Mouse (Mus musculus): ENCODE measurements at regions not wholly inside any gene's neighbourhood (a gene's known extent, or its start where the extent isn't known, plus 50 kb on each side); places are given as distances from the start of the nearest gene placed in this dataset.

GRCm38 (mm10) chr3:29822622-29823370 is 725.0 kb downstream of the Mecom start:
- H3K27me3 ChIP-seq (ENCODE audit: control insufficient read depth in 1 of 2, insufficient read depth in 2 of 2, low read length in 2 of 2): no peaks in the 10 kb centered on the region
- TF ChIP-seq ZMIZ1 (IDR thresholded peaks at IDR 0.05; ENCODE audit: low read depth, low read length) (no peak), MXI1 (IDR thresholded peaks at IDR 0.05; ENCODE audit: low read depth, low read length) (no peak), BHLHE40 (IDR thresholded peaks at IDR 0.05; ENCODE audit: borderline replicate concordance, low read depth, low read length) (no peak), GABPA (IDR thresholded peaks at IDR 0.05; ENCODE audit: low read depth, low read length) (no peak), JUND (IDR thresholded peaks at IDR 0.05; ENCODE audit: low read depth, low read length) (no peak), SMC3 (IDR thresholded peaks at IDR 0.05; ENCODE audit: low read depth, low read length) (no peak)
- H3K4me3 ChIP-seq (ENCODE audit: control insufficient read depth in 1 of 2, insufficient read depth in 1 of 2, low read depth in 2 of 2, low read length in 2 of 2): no peak overlapping the region
- no peak overlapping the region for H3K27ac ChIP-seq (ENCODE audit: control insufficient read depth, low read depth, low read length)
- H3K9ac ChIP-seq (ENCODE audit: control insufficient read depth, low read depth, low read length, poor library complexity, severe bottlenecking): no peak overlapping the region
- DNase-seq (ENCODE audit: low read depth, low spot score): no peak
- no peaks in the 10 kb centered on the region for H3K4me1 ChIP-seq (ENCODE audit: control insufficient read depth in 1 of 2, insufficient read depth in 2 of 2, low read length in 2 of 2)
- H3K79me2 ChIP-seq (ENCODE audit: control insufficient read depth, insufficient read depth, low read length, poor library complexity): no peaks in the 10 kb centered on the region
- H3K36me3 ChIP-seq (ENCODE audit: control insufficient read depth in 1 of 2, insufficient read depth in 2 of 2, low read length in 2 of 2): no peaks in the 10 kb centered on the region
- H3K9me3 ChIP-seq (replicated peaks; ENCODE audit: insufficient read depth, low read length): no peaks in the 10 kb centered on the region

DNA sequence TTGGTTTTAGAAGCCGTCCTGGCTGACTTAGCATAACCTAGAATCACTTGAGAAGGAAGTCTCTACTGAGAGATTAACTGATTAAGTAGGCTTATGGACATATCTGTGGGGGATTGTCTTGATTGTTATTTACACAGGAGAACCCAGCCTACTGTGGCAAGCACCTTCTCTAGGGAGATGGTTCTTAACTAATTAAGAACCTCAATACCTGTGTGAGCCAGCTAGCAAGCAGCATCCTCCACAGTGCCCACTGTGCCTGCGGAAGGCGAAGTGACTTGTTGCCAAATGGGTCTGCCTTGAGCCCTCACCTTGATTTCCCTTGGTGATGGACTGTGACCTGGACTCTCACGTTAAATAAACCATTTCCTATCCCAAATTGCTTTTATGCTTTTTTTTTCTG is 730.8 kb downstream of the Mecom start:
- H3K4me1 ChIP-seq (ENCODE audit: control insufficient read depth in 1 of 2, insufficient read depth in 2 of 2, low read length in 2 of 2): no peaks in the 10 kb centered on the region
- H3K4me3 ChIP-seq (ENCODE audit: control insufficient read depth in 1 of 2, insufficient read depth in 1 of 2, low read depth in 2 of 2, low read length in 2 of 2): no peak overlapping the region
- no peak overlapping the region for H3K27ac ChIP-seq (ENCODE audit: control insufficient read depth, low read depth, low read length)
- no peaks in the 10 kb centered on the region for H3K9me3 ChIP-seq (replicated peaks; ENCODE audit: insufficient read depth, low read length)
- H3K9ac ChIP-seq (ENCODE audit: control insufficient read depth, low read depth, low read length, poor library complexity, severe bottlenecking): no peak overlapping the region
- no peaks in the 10 kb centered on the region for H3K36me3 ChIP-seq (ENCODE audit: control insufficient read depth in 1 of 2, insufficient read depth in 2 of 2, low read length in 2 of 2)
- no peak for DNase-seq (ENCODE audit: low read depth, low spot score)
- no peaks in the 10 kb centered on the region for H3K27me3 ChIP-seq (ENCODE audit: control insufficient read depth in 1 of 2, insufficient read depth in 2 of 2, low read length in 2 of 2)
- no peaks in the 10 kb centered on the region for H3K79me2 ChIP-seq (ENCODE audit: control insufficient read depth, insufficient read depth, low read length, poor library complexity)
- TF ChIP-seq ZC3H11A (IDR thresholded peaks at IDR 0.05; ENCODE audit: low read depth, low read length) (no peak), ETS1 (IDR thresholded peaks at IDR 0.05; ENCODE audit: low read depth, low read length) (no peak), UBTF (IDR thresholded peaks at IDR 0.05; ENCODE audit: borderline replicate concordance, insufficient read depth, low read depth, low read length) (no peak), ELF1 (IDR thresholded peaks at IDR 0.05; ENCODE audit: low read depth, low read length) (no peak), NELFE (IDR thresholded peaks at IDR 0.05; ENCODE audit: low read depth, low read length) (no peak), CHD2 (IDR thresholded peaks at IDR 0.05; ENCODE audit: low read length) (no peak), POLR2A (IDR thresholded peaks at IDR 0.05; ENCODE audit: control insufficient read depth in 1 of 2, insufficient read depth in 1 of 2, low read depth in 1 of 2, low read length in 2 of 2, poor library complexity in 1 of 2) (no peak), NRF1 (IDR thresholded peaks at IDR 0.05; ENCODE audit: insufficient read depth, low read depth, low read length, poor library complexity, severe bottlenecking) (no peak), POLR2AphosphoS5 (IDR thresholded peaks at IDR 0.05; ENCODE audit: borderline replicate concordance, low read depth, low read length) (no peak), HCFC1 (IDR thresholded peaks at IDR 0.05; ENCODE audit: low read depth, low read length) (no peak), E2F4 (IDR thresholded peaks at IDR 0.05; ENCODE audit: borderline replicate concordance, low read depth, low read length) (no peak)
